Mouse (Mus musculus) layer of hippocampus, adult 11-12 months (tissue): ENCODE measurements around the gene Zmat3.

Experiments
- DNase-seq: peaks from one replicate; pipeline ENCODE4 v3.0.0; 2022; ENCODE audit warnings: low spot score

Gene Zmat3

GRCm38 (mm10) chr3:32371957-32372356 lies 6.1 kb upstream of the Zmat3 start:
- DNase-seq, result no peak

DNA sequence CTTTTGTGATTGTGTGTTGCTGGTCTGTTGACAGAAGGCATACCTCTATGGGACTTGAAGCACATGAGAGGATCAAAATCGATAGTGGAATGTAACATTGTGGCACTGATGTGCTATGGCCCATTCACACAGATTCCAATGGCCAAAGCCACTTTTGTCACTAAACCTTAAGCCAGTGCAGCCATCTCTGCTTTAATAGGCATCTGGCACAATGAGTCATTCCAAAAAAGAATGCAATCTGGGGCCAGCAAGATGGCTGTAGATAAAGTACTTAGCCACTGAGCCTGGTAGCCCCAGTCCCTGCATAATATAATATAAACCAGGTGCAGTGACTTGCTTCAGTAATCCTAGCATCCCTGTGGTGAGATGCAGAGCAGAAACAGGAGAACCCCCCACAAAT lies 1.7 kb upstream of the Zmat3 start:
- no peak for DNase-seq

DNA sequence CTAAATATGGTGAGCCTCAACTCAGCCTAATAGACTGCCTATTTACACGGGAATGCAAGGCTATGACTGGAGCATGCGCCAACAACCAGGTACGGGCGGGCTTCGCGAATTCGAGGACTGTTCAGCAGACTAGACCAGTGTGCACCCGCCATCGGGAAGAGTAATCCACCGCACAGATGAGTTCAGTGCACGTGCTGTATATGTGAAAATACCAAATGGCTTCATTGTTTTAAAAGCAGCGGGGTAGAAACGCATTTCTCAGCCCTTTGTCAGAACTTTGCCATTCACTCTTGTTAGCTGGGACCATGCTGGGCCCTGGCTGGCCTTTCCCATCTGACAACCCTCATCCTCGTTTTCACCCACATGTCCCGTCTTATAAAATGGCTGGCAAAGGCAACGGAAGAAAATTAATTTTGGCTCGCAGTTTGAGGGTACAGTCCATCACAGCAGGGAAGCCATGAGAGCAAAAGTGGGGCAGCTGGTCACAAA lies 476 bp upstream of the Zmat3 start:
- DNase-seq, result peak; percentile 28

DNA sequence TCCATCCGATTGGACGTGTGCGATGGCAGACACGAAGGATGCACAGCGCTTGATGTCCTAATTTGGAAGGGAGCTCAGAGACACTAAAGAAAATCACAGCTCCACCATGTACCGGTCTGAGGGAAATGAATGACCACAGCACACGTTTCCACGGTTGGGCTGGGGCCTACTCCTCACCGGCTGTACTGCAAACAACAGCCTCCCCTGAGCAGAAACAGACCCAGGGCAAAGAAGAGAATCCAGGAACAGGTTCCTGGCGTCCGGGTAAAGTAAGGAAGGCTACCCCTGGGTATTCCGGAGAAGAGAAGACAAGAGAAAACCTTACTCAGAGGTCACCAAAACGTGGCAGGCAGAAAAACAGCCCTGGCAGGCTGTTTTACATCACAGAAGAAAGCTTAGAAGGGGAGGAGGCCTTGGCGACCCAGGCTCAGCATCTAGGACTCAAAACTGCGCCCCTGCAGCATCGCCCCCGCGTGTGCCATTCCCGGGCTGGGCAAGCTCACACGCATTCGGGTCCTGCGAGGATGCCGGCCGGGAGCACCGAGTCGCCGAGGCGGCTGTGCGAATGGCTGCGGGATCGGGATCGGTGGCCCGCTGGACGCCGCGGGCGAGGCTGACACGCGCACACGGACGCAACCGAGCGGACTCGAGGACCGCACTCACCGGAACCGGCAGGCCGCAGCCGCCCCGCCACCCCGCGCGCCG lies 821 bp downstream of the Zmat3 start:
- DNase-seq, result peak; percentile 13

GRCm38 (mm10) chr3:32364195-32364594 lies 1.6 kb downstream of the Zmat3 start:
- DNase-seq, result no peak

- DNase-seq, result no peak
These were observed 4.6 kb downstream of the Zmat3 start for GRCm38 (mm10) chr3:32361221-32361620.

DNA sequence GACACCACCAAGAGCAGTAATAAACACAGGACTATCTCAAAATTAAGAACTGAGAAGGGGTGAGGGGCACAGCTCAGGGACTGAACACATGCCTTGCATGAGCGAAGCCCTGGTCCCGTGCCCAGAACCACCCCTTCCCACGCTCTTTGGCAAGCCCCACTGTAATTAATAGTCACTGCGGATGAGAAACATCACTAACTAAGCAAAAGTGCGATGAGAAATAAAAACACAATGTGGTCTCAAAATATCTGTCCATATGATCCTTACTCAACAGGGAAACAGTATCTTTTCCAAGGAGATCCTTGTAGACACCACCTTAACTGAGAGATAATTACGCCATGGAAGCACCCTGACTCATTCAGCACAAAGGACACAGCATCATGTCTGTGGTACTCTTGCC lies 17.9 kb downstream of the Zmat3 start:
- peak; percentile 77 for DNase-seq

DNA sequence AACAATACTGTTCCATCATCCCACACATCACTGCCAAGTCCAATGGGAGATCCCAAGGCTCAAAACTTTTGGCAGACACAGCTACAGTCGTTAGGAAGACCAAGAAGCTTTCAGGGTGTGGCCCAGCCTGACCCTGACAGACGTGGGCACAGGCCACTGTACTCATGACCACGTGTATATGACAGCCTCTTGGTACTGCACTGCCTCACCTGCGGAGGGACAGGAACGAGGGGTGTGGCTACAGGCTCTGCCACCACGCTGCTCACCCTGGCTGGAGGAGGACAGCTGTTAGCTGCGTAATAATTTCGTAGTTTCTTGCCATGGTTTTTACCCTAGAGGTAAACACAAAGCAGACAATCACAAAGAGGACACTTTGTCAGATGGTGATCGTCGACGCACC lies 20.6 kb downstream of the Zmat3 start:
- no peak for DNase-seq

- no peak for DNase-seq
These were observed 21.0 kb downstream of the Zmat3 start for GRCm38 (mm10) chr3:32344825-32345224.

- no peak for DNase-seq
These were observed 22.4 kb downstream of the Zmat3 start for GRCm38 (mm10) chr3:32343371-32343770.

GRCm38 (mm10) chr3:32341434-32341833 lies 24.4 kb downstream of the Zmat3 start:
- no peak for DNase-seq

- no peak for DNase-seq
These were observed 27.6 kb downstream of the Zmat3 start for GRCm38 (mm10) chr3:32338231-32338630.

DNA sequence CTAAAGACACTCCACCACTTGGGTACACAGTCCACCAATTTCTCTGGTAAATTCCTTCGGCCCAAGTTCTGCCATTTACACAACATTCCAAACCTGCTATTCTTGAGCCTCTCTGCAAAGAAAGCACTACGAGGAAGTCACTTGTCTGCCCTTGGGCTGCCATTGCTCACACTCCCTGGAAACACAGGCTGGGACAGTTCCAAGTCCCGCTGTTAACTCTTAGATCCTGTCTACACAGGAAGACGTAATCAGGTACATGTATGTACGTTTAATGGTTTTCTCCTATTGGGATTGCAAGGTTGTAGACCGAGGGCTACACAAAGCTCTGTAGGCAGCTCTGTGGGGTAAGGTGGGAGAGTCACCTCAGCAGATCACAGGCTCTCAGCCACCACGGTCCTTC lies 28.0 kb downstream of the Zmat3 start:
- DNase-seq, result no peak

GRCm38 (mm10) chr3:32334901-32335300 lies 30.9 kb downstream of the Zmat3 start:
- DNase-seq, result peak; percentile 27

DNA sequence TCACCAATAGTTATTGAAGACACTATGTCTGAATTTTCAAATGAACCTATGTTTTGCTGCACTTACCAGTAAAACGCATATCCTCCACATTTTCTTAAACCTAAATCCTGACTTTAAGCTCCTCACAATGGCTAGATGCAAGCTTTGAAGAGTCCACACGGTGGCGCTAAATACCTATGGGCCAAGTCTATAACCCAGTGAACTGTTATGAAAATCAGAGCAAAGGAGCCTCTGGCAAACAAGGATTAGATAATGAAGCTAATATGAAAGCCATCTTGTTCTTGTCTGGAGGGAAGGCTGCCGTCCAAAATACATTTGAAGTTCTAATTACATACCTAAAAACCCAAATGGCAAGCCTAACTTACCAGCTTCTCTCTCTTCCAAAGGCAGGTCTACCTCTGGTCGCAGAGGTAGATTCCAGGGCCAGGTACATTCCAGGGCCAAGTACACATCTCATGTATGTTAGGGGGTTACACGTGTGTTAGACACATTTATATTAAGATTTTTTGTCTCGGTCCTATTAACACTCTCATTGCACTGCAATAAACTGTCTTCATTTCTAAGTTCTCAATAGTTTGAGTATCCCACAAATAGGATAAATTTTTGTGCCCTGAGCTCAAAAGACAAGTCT lies 32.2 kb downstream of the Zmat3 start:
- DNase-seq, result peak; percentile 83

DNA sequence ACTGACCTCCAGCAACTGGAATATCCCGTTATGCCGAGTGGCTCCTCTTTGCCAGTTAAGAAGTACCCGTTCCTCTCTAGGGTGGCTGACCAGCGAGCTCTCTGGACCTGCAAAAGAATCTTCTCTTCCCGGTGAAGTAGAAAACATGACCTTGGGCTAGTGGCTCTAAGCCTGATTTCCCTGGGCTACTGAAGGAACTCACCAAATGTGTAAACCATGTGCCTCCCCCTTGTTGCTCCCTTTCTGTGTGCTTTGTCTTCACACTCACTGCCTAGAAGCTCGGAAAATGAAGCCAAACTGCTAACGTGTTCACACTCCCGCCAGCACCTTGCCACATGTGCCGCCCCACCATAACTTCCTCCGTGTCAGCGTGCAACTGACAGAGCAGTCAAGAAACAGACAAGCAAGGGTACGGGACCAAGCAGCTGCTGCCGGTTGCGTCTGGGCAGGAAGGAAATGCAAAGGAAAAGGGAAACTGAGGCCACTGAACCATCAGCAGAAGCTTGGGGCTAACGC lies 47.9 kb downstream of the Zmat3 start:
- no peak for DNase-seq

GRCm38 (mm10) chr3:32317165-32317900 lies 48.5 kb downstream of the Zmat3 start:
- peak; percentile 58 for DNase-seq

- DNase-seq, result no peak
These were observed 51.1 kb downstream of the Zmat3 start for GRCm38 (mm10) chr3:32314746-32315145.

- DNase-seq, result no peak
These were observed 61.6 kb downstream of the Zmat3 start for GRCm38 (mm10) chr3:32304171-32304570.

- DNase-seq, result no peak
These were observed 73.8 kb downstream of the Zmat3 start for GRCm38 (mm10) chr3:32292001-32292400.
